Mouse (Mus musculus) gastrocnemius, adult 2 months (tissue): ENCODE data around the gene Emp2. TPM values are rescaled to one million over a fixed set of nuclear protein-coding genes. Genes with fewer than 3 reads are reported as not detected.
A peak's percentile ranks its signal among the peaks of the same experiment; 100 is the strongest.

ENCODE experiments used
- DNase-seq: peaks from one replicate; pipeline ENCODE4 v3.0.0; 2022
- H3K27ac ChIP-seq: fragments of 200-600 bp; 2 replicates; pipeline ENCODE4 v1.8.1; 2022; ENCODE audit warnings: mild to moderate bottlenecking
- H3K4me3 ChIP-seq: fragments of 200-600 bp; 2 replicates; pipeline ENCODE4 v1.8.1; 2022; ENCODE audit warnings: mild to moderate bottlenecking, moderate library complexity
- CTCF ChIP-seq: fragments of 200-600 bp; IDR thresholded peaks from 2 replicates; pipeline ENCODE4 v1.8.1; 2022; ENCODE audit warnings: antibody characterized with exemption, mild to moderate bottlenecking, moderate library complexity
- intact Hi-C: fragments of 180-260 bp; cut with DNase I; formaldehyde crosslinking; loops from one replicate; pipeline ENCODE4 v1.15.1; 2025
- total RNA-seq, 2 experiments: library from RNA; stranded (reverse); gene quantifications; 2 replicates each; pipeline ENCODE4 v1.2.3; 2021

Emp2 gene
- total RNA-seq, 2 experiments from 2014 or later = 4.2 to 6.7 TPM

DNA sequence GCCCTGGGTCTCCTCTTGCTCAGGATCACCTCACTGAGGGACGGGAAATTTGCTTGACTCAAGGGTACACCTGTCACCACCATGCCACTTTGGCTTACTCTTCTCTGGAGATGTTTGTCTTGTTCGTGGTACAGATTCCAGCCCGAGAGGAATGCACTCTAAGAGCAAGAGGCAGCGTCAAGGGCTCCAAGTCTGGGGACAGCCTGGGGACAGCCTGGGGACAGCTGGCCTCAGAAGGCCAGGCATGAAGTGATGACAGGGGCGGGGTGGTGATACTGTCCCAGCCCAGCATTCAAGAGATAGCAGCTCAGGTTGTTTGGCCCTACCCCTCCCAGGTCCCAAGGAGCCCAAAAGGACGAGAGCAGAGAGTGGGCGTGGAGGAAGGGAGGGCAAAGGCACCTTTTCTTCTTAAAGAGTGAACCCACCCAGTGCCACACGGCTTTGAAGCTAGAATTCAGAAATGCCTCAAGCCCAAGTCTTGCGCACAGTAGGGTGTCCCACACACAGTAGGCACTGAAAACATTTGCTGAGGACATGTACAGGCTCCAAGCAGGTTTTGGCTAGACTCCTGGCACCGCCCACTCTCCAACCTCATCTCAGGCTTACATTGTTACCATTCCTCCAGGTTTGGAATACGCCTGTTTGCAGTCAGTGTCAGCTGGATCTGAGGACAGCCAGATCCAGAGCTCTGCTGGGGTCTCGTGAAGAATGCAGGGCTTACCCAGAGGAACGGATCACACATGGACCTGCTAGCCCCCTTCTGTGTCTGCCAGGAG lies 23.8 kb upstream of the Emp2 start:
- Histone ChIP-seq H3K27ac (no peak overlapping the region), H3K4me3 (no peak overlapping the region)
- intact Hi-C loops = no loop called here
- DNase-seq = no peak
- TF ChIP-seq CTCF = no peak

DNA sequence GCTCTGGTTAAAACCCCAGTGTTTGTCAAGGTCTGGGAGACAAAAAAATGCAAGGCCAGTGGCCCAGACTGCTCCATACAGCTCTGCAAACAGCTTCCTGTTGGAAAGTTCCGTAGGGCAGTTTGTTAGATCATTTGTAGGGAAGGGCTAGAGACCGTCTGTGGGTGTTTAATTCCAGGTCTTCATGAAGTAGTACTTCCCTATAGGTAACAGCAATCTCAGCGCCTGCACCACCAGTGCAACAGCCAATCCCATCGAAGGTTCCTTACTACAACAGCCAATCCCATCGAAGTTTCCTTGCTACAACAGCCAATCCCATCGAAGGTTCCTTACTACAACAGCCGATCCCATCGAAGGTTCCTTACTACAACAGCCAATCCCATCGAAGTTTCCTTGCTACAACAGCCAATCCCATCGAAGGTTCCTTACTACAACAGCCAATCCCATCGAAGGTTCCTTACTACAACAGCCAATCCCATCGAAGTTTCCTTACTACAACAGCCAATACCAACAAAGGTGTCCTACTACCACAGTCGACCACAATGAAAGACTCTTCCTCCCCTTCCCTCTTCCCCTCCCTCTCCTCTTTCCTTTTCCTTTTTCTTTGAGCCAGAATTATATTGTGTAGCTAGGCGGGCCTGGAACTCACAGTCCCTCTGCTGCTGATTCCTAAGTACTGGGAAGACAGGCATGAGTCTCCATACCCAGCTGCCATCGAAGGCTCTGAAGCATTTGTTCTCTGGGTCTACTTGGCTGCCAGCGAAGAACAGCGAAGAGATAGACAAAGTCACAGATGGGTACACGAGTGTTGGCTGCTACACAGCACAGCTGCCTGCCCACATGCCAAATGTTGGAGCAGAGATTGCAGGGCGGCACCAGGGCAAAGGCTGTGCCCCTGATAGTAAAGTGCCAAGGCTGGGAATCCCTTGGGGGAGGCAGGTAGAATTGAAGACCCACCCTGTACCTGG lies 23.0 kb upstream of the Emp2 start:
- no peak overlapping the region for H3K4me3 ChIP-seq
- no peak for TF ChIP-seq CTCF
- no peak for DNase-seq
- intact Hi-C loops = no loop called here
- H3K27ac ChIP-seq = no peak overlapping the region

DNA sequence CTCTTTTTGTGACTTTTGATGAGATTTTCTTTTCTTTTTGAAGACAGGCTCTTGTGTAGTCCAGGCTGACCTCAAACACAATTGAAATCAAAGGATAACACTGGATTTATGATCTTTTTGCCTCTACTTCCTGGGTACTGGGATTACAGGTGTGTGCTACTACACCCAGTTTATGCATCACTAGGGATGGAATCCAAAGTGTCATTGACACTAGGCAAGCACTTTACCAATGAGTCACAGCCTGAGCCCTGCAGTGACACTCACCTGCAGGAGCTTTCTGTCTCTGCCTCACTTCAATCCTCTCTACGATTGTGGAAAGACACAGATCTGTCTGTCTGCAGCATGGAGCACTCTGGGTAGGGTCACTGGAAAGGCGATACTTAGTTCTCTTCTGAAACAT lies 22.2 kb upstream of the Emp2 start:
- Histone ChIP-seq H3K4me3 (no peak overlapping the region), H3K27ac (no peak overlapping the region)
- TF ChIP-seq CTCF = no peak
- no peak for DNase-seq
- intact Hi-C loops = no loop called here

DNA sequence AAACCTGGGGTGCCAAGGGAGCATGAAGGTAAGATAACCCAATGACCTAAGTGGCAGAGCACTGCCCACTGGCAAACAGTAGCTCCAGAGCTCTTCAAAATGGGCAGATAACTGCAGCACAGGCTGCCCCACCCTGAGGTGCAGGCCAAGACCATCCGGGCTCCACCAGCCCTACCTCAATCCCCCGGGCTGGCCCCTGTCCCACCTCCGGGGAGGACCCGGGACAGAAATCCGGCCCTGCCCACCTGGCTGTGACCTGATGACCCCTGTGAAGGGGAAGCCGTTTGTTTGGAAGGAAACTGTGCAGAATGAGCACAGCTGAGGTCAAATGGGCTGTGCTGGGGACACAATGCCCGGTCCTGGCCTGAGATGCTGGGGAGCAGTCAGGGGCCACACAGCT lies 19.0 kb upstream of the Emp2 start:
- no peak for TF ChIP-seq CTCF
- DNase-seq = no peak
- Histone ChIP-seq H3K27ac (no peak overlapping the region), H3K4me3 (no peak overlapping the region)
- intact Hi-C loops = no loop called here

DNA sequence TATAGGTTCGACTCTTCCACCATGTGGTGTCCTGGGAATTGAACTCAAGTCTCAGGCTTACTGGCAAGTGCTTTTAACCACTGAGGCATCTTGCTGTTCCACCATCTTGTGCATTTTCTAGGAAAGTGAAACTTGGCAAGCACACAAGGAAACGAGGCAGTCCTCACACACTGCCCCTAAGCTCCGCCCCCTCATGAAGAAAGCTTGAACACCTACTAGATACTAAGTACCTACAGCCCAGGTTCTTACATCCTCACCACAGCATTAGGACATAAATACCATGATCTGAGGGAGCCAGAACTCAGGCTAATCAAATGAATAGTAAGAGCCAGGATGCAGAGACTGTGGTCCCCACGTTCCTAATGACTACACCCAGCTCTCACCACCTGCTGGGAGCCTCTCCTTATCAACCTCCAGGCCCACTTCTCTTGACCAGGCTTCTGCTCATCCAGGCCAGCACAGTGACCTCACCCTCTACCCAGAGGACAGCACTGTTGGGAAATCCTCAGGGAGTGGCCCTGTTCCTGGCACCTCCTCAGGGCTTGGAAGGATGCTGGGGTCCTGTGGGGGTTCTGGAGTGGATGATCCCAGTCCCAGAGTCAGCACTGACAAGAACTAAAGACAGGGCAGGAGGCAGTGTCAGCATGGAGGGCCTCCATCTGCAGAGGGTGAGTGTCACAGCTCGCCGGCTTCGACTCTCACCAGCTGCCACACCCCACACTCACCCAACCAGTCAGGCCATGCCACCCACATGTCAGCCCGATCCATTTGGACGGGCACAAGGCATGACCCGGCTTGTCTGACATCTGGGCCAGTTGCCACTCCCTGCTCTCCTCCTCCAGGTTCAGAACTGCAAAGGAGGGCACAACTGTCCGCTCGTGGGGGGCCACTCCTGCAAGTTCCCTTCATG lies 17.1 kb upstream of the Emp2 start:
- H3K4me3 ChIP-seq = no peak overlapping the region
- intact Hi-C loops = no loop called here
- no peak for TF ChIP-seq CTCF
- no peak for DNase-seq
- no peak overlapping the region for H3K27ac ChIP-seq

DNA sequence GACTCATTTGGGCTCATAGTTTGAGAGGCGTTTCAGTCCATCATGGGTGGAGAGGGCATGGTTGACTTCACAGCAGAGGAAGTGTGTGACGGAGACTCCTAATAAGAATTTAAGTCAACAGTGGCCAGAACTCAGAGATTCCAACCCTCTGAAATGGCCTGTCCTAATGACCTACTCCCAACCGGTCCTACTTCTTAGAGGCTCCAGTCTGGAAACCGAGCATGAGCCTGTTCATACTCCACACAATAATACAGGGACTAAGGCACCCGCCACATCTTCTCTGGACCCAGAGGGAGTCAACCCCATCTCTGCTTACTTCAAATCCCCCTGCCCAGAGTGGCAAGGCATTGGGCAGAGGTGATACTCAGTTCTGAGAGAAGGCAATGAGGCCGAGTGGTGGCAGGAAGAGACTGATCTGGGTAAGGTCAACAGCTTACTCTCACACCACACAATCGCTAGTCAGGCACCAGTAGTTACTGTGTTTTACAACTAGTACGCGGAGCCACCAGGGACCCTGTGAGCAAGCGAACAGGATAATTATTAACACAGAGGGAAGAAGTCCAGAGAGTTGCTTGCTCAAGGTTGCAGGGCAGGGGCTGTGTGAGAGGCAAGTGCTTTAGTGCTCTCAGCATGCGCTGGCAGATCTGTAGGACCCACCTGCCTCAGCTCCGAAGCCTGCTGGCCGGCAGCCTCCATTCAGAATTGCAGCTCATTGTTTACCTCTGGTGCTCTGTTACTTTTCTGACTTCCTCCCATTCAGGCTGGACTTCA lies 14.0 kb upstream of the Emp2 start:
- Histone ChIP-seq H3K4me3 (no peak overlapping the region), H3K27ac (no peak overlapping the region)
- no peak for DNase-seq
- TF ChIP-seq CTCF = no peak
- intact Hi-C loops = no loop called here

DNA sequence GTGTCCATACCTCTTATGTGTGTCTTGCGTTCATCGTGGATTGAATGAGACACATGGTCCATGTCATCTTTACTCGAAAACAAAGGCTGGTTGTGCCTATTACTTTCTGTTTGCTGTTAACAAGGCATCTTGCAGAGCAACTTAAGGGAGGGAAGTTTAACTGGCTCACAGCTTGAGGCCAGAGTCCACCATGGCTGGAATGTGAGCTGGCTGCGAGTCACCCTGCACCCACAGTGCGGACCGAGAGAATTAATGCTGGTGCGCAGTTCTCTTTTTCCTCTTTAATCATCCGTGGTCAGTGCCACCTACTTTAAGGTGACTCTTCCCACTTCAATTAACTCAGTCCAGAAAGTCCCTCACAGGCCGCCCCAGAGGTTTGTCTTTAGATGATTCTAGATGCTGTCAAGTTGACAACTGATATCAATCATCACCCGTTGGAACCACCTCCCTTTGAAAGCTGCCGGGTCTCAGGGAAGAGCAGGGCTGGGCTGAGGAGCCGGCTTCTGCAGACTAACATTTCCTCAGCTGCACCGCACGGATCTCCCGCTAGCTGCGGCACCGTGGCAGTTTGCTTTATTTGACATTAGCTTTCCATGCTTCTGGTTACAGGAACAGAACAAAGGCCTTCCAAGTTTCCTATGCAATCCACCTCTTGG lies 6.3 kb upstream of the Emp2 start:
- intact Hi-C loops = no loop called here
- Histone ChIP-seq H3K4me3 (no peak overlapping the region), H3K27ac (no peak overlapping the region)
- TF ChIP-seq CTCF = no peak
- DNase-seq = no peak

DNA sequence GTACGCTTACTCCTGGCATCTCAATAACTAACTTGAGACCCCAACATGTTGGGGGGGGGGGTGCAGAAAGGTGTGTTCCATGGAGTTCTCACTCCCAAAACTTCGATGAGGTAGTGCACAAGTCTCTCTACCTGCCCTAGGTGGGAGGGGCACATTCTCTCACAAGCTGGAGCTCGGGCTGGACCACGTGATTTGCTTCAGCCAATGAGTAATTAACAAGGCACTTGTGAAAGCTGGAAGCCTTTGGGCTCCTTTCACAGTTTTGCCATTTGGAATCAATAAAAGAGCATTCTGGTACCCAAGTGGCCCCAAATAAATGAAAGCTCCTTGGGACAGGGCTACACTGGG lies 3.4 kb upstream of the Emp2 start:
- Histone ChIP-seq H3K27ac (no peak overlapping the region), H3K4me3 (no peak overlapping the region)
- no peak for TF ChIP-seq CTCF
- no peak for DNase-seq
- intact Hi-C loops = no loop called here

DNA sequence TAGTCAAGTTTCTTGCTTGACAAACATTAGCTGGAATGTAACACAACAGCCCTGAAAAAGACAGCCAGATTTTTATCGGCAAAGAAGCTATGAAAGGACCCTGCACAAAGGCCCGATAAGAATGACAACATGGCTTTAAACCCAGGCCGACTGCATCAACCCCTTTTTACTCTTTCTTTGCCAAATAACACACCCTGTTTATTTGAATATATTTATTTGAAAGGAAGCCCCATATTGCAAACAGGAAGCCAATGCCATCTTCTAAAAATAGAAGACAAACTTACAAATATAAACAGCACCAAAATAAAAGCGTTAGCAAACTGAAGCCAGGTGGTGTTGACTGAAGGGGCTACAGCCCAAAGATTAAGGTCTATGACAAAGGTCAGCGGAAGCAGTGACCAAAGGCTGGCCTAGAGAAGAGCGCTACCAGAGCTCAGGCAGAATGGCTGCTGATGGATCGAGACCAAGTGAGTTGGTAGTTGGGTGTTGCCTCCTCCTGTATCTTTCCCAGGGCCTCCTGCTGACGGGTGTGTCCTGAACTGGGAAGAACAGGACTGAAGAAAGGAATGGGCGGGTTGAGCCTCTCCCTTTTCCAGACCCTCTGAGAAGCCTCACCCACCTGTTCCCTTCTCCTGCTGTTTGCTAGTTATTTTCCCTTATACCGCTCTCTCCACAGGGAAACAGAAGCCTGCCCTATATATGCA lies 2.9 kb upstream of the Emp2 start:
- TF ChIP-seq CTCF = no peak
- intact Hi-C loops = no loop called here
- Histone ChIP-seq H3K27ac (no peak overlapping the region), H3K4me3 (no peak overlapping the region)
- DNase-seq = no peak

DNA sequence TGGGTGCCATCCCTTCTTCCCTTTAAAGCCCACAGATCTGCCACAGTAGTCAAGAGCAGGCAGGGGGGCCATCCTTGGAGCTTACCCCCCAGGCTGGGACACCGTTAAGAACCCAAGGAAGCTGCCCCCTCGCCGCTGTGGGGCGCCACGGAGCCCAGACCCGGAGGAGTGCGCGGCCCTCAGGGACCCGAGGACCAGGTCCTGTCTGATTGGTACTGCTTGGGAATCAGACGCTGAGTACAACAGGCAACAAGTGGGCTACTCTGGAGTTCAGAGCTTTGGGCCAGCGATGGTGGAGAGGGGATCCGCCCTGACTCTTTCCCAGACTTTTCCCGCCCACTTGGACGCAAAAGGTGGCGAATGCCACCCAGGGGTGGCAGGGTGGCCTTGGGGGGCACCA lies 542 bp downstream of the Emp2 start:
- peak overlapping the region; percentile 86 for H3K27ac ChIP-seq
- intact Hi-C loops = no loop called here
- peak overlapping the region; percentile 87 for H3K4me3 ChIP-seq
- peak; percentile 42 for DNase-seq
- peak; percentile 41 for TF ChIP-seq CTCF

DNA sequence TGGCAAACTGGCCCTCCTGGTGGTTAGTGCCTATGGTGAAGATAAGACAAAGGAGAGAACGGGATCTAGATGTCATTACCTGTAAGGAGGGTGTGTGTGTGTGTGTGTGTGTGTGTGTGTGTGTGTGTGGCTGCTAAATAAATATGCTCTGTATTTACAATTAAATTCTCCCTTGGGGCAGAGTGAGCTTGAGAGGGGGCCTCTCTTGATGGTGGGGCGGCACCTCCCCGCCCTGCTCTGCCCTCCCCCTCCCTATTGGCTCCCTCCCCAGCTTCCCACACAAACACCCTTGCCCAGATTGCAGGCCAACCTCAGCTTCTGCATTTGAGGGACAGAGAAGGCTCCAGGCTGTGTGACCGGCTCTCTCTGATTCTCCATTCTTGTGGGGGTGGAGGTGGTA lies 1.8 kb downstream of the Emp2 start:
- intact Hi-C loops = no loop called here
- H3K4me3 ChIP-seq = no peak overlapping the region

More for the DNA sequence above, 1.8 kb downstream of the Emp2 start:
- DNase-seq = no peak
- TF ChIP-seq CTCF = no peak
- H3K27ac ChIP-seq = peak overlapping the region; percentile 24; the same call in 1 of the 2 replicates
